Mouse (Mus musculus) layer of hippocampus, adult 2 months (tissue): ENCODE results near the gene Tcl1b4. TPM values are rescaled to one million over a fixed set of nuclear protein-coding genes. Genes with fewer than 3 reads are reported as not detected.

Source experiments
- DNase-seq, 2 experiments: peaks; one replicate each; pipeline ENCODE4 v3.0.0; 2022; ENCODE audit warnings: low spot score in 2 of 2
- H3K27ac ChIP-seq: fragments of 200-600 bp; 2 replicates; pipeline ENCODE4 v1.8.1; 2022
- H3K4me3 ChIP-seq: fragments of 200-600 bp; 2 replicates; pipeline ENCODE4 v1.8.1; 2022; ENCODE audit warnings: mild to moderate bottlenecking
- CTCF ChIP-seq: fragments of 200-600 bp; conservative IDR thresholded peaks from 2 replicates; pipeline ENCODE4 v1.8.1; 2022; ENCODE audit warnings: antibody characterized with exemption, mild to moderate bottlenecking, moderate library complexity
- total RNA-seq, 2 experiments: library from RNA; stranded (reverse); gene quantifications; 2 replicates each; pipeline ENCODE4 v1.2.3; 2021

Tcl1b4 gene
- total RNA-seq, 2 experiments from 2014 or later = not detected

GRCm38 (mm10) chr12:105209231-105209630, 7.5 kb downstream of the Tcl1b4 start:
- no peak for TF ChIP-seq CTCF
- H3K27ac ChIP-seq = no peak overlapping the region
- H3K4me3 ChIP-seq = no peak overlapping the region
- no peak for DNase-seq

GRCm38 (mm10) chr12:105217101-105217760, 15.5 kb downstream of the Tcl1b4 start:
- H3K27ac ChIP-seq = no peak overlapping the region
- H3K4me3 ChIP-seq = no peak overlapping the region
- TF ChIP-seq CTCF = no peak
- DNase-seq = no peak

- no peak for DNase-seq
- Histone ChIP-seq H3K27ac (no peak within 1 kb of the TSS), H3K4me3 (no peak within 1 kb of the TSS)
- TF ChIP-seq CTCF = no peak
Observed at GRCm38 (mm10) chr12:105222601-105223319, 21.0 kb downstream of the Tcl1b4 start, which contains the start of gene Tcl1. TSS of gene Tcl1 (minus strand) at chr12:105222793.

- Histone ChIP-seq H3K4me3 (no peak overlapping the region), H3K27ac (no peak overlapping the region)
- no peak for TF ChIP-seq CTCF
- DNase-seq = no peak
Observed at GRCm38 (mm10) chr12:105224621-105225320, 23.0 kb downstream of the Tcl1b4 start.

GRCm38 (mm10) chr12:105234362-105234761, 32.6 kb downstream of the Tcl1b4 start:
- Histone ChIP-seq H3K4me3 (no peak overlapping the region), H3K27ac (no peak overlapping the region)
- TF ChIP-seq CTCF = no peak
- no peak for DNase-seq

GRCm38 (mm10) chr12:105235091-105235490, 33.3 kb downstream of the Tcl1b4 start:
- no peak for DNase-seq
- no peak overlapping the region for H3K27ac ChIP-seq
- no peak overlapping the region for H3K4me3 ChIP-seq
- no peak for TF ChIP-seq CTCF

- H3K27ac ChIP-seq = no peak overlapping the region
- no peak for TF ChIP-seq CTCF
- DNase-seq = no peak
- H3K4me3 ChIP-seq = no peak overlapping the region
Observed at GRCm38 (mm10) chr12:105239060-105239459, 37.3 kb downstream of the Tcl1b4 start.

- DNase-seq = no peak
- TF ChIP-seq CTCF = no peak
- Histone ChIP-seq H3K4me3 (no peak overlapping the region; the same call in 1 of the 2 replicates), H3K27ac (no peak overlapping the region)
Observed at GRCm38 (mm10) chr12:105248763-105249233, 47.0 kb downstream of the Tcl1b4 start.

GRCm38 (mm10) chr12:105253796-105254195, 52.0 kb downstream of the Tcl1b4 start:
- no peak for DNase-seq
- no peak overlapping the region for H3K27ac ChIP-seq
- TF ChIP-seq CTCF = no peak

More at GRCm38 (mm10) chr12:105253796-105254195, 52.0 kb downstream of the Tcl1b4 start:
- H3K4me3 ChIP-seq = no peak overlapping the region

Other genes with a start within 250 kb of the Tcl1b4 start
- gene Syne3, start 192.1 kb upstream of the Tcl1b4 start, total RNA-seq = 1 to 10 TPM; 1.7 to 1.8 TPM
- 10 to 100 TPM; 43.9 to 47.0 TPM for gene Glrx5, start 169.3 kb upstream of the Tcl1b4 start, total RNA-seq
- not detected for gene Tcl1b2, start 55.9 kb upstream of the Tcl1b4 start, total RNA-seq
- not detected for gene Tcl1b1, start 42.3 kb upstream of the Tcl1b4 start, total RNA-seq
- gene Tcl1b5, start 25.6 kb upstream of the Tcl1b4 start, total RNA-seq = not detected
- gene Tcl1b3, start 10.9 kb upstream of the Tcl1b4 start, total RNA-seq = not detected
- gene Tcl1, start 20.8 kb downstream of the Tcl1b4 start, total RNA-seq = not detected
- 10 to 100 TPM; 16.6 to 17.3 TPM for gene Tunar, start 131.9 kb downstream of the Tcl1b4 start, total RNA-seq